Mouse (Mus musculus) liver, adult 2 months (tissue): ENCODE data around the gene Adh6b. TPM values are rescaled to one million over a fixed set of nuclear protein-coding genes. Genes with fewer than 3 reads are reported as not detected.
A peak's percentile ranks its signal among the peaks of the same experiment; 100 is the strongest.

ENCODE experiments used
- DNase-seq: peaks from one replicate; pipeline ENCODE4 v3.0.0-alpha.2; 2011; ENCODE audit warnings: low read depth, low spot score; ENCODE audit errors: extremely low read depth
- H3K27ac ChIP-seq: fragments of 200-500 bp; replicated peaks from 2 replicates; pipeline ENCODE4 v1.5.1; 2012; ENCODE audit warnings: low read depth, mild to moderate bottlenecking, control low read depth, inconsistent platforms, low read length; ENCODE audit not compliant: insufficient read depth
- H3K27me3 ChIP-seq: fragments of 200-500 bp; 2 replicates; pipeline ENCODE4 v1.6.1; 2012; ENCODE audit warnings: mild to moderate bottlenecking, moderate library complexity, low read length, inconsistent platforms; ENCODE audit not compliant: control insufficient read depth, insufficient read depth
- H3K36me3 ChIP-seq: fragments of 200-500 bp; 2 replicates; pipeline ENCODE4 v1.6.1; 2012; ENCODE audit warnings: low read length, inconsistent platforms; ENCODE audit not compliant: control insufficient read depth, insufficient read depth
- H3K4me1 ChIP-seq: fragments of 200-500 bp; 2 replicates; pipeline ENCODE4 v1.6.1; 2011; ENCODE audit warnings: low read length; ENCODE audit not compliant: control insufficient read depth, insufficient read depth
- H3K4me3 ChIP-seq: fragments of 200-500 bp; 2 replicates; pipeline ENCODE4 v1.5.1; 2011; ENCODE audit warnings: low read depth, mild to moderate bottlenecking, control low read depth, low read length, moderate library complexity; ENCODE audit not compliant: insufficient read depth
- H3K79me2 ChIP-seq: fragments of 200-500 bp; 2 replicates; pipeline ENCODE4 v1.6.1; 2012; ENCODE audit warnings: inconsistent platforms, mild to moderate bottlenecking, low read length, moderate library complexity; ENCODE audit not compliant: control insufficient read depth, insufficient read depth
- H3K9ac ChIP-seq: fragments of 200-500 bp; 2 replicates; pipeline ENCODE4 v1.6.1; 2012; ENCODE audit warnings: low read depth, mild to moderate bottlenecking, control low read depth, inconsistent platforms, low read length
- CTCF ChIP-seq: fragments of 200-500 bp; IDR thresholded peaks from 2 replicates; pipeline ENCODE4 v1.5.1; 2011; ENCODE audit warnings: low read depth, low read length, control low read depth
- POLR2A ChIP-seq: fragments of 200-500 bp; IDR thresholded peaks from 2 replicates; pipeline ENCODE4 v1.6.1; 2011; ENCODE audit warnings: low read length, control low read depth; ENCODE audit not compliant: insufficient read depth; ENCODE audit errors: extremely low read depth
- WGBS: fragments of 180-500 bp; shearing (Covaris S2); methylation state at CpG from one replicate; pipeline ENCODE4 v1.1.7; 2018; 5-methylcytosine and 5-hydroxymethylcytosine counted together
- polyA plus RNA-seq: library from polyadenylated mRNA; depleted of rRNA; stranded (reverse); fragments of >200 nt; gene quantifications from 2 replicates; pipeline ENCODE4 v1.2.3, GENCODE M21; 2012
- total RNA-seq: library from RNA; depleted of rRNA; stranded (reverse); fragments of >200 nt; gene quantifications from 2 replicates; pipeline ENCODE4 v1.2.3, GENCODE M21; 2014

Adh6b gene
- total and polyA plus RNA-seq, 2 experiments: 0.06 TPM; not detected in 1

DNA sequence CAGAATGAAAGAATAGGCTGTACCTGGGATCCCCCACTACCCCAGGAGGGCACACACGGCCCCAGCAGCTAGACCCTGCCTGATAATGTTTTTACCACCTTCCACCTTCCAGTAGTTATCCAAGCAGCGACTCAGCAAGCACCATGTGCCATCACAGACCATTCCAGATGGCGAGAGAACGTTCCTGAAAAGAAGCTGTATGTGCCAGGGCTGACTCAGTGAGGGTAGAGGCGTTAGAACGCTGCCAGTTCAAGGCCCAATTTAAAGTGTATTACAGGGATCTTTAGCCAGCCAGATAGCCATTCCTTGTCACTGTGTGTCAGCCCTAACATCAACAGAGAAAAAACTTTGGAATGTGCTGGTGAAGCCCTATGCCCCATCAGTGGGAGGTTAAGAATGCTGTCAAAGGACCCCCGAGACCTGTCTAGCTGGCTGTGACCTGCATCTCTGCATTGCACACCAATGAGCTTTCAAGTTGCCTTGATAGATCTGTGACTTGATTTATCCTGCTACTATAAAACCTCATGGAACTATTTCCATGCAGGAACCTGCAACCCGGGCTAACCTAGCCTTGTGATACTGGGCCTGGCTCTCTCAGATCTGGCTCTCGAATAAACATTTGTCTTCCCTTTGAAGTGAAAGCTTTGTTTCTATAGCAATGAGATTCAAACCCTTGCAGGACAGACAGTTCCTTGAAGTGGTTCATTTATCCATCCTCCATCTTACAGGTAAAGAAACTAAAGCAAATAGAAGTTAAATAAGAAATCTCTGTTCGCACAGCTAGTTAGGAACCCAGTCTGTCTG is 35.9 kb upstream of the Adh6b start:
- peaks cover 12% of the 10 kb centered on the region for H3K4me1 ChIP-seq
- H3K9ac ChIP-seq: no peak overlapping the region
- no peak overlapping the region for H3K4me3 ChIP-seq
- TF ChIP-seq CTCF (no peak), POLR2A (no peak)
- H3K27me3 ChIP-seq: no peaks in the 10 kb centered on the region
- DNase-seq: no peak
- no peaks in the 10 kb centered on the region for H3K36me3 ChIP-seq
- 58% methylated on average over 10 of the region's 10 CpGs for WGBS
- H3K79me2 ChIP-seq: no peaks in the 10 kb centered on the region
- H3K27ac ChIP-seq: no peak overlapping the region

DNA sequence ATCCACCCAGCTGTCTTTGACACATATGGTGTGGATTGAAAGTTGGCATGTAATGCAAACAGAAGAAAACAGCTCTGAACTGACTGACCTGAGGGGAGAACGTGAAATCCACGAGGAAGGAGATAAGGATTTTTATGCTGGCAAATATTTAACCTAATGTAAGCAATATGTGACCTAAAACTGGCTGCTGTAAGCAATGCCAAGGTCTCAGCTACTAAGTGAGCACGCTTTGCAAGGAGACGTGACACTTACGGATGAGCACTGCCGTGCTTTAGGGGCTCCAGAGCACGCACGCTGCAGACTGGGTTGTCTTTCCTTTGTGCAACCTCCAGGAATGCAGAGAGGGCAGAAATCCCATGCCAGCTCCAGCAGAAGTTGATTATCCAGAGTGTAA is 35.3 kb upstream of the Adh6b start:
- peaks cover 12% of the 10 kb centered on the region for H3K4me1 ChIP-seq
- H3K36me3 ChIP-seq: no peaks in the 10 kb centered on the region

DNA sequence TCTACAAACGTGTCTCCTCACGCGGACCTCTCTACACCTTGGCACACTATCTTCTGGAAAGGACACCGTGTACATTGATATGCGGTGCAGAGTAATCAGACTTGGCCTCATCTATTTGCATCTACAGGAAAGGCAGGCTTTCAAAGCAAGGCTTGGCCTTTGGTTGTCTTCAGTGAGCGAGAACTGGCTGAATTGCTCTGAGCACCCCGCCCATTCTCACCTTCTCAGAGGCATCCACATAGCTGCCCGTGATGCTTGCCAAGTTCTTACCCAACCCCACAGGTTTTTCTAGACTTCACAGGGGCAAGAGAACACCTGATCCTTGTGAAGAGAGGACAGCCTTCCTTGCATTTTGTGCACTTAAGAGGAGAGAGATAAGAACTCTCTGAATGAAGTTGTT is 31.7 kb upstream of the Adh6b start:
- Histone ChIP-seq H3K79me2 (no peaks in the 10 kb centered on the region), H3K4me1 (peaks cover 12% of the 10 kb centered on the region), H3K27ac (no peak overlapping the region), H3K4me3 (no peak overlapping the region), H3K36me3 (no peaks in the 10 kb centered on the region), H3K9ac (no peak overlapping the region), H3K27me3 (no peaks in the 10 kb centered on the region)
- WGBS: 71% methylated on average over 8 of the region's 8 CpGs
- DNase-seq: peak; percentile 24
- TF ChIP-seq CTCF (no peak), POLR2A (no peak)

More for the DNA sequence above, 35.3 kb upstream of the Adh6b start:
- TF ChIP-seq POLR2A: no peak
- TF ChIP-seq CTCF: no peak
- DNase-seq: peak; percentile 92
- 7% methylated on average over 8 of the region's 8 CpGs for WGBS
- Histone ChIP-seq H3K79me2 (no peaks in the 10 kb centered on the region), H3K4me3 (no peak overlapping the region; the same call in 1 of the 2 replicates), H3K27ac (no peak overlapping the region), H3K27me3 (no peaks in the 10 kb centered on the region), H3K9ac (peak overlapping the region; percentile 30)

DNA sequence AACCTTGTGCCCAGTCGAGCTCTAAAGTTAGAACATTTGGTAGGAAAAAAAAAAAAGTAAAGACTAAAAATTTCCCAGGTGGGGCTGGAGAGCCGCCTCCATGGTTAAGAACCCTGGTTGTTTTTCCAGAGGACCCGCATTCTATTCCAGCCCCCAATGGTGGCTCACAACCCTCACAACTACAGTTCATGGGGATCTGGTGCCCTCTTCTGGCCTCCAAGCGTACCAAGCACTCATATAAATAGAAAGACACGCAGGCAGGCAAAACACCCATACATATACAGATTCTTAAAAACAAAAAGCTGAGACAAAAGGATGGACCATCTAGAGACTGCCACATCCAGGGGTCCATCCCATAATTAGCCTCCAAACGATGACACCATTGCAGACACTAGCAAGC is 30.6 kb upstream of the Adh6b start:
- H3K9ac ChIP-seq: no peak overlapping the region
- no peaks in the 10 kb centered on the region for H3K79me2 ChIP-seq
- peak; percentile 41 for DNase-seq
- no peaks in the 10 kb centered on the region for H3K27me3 ChIP-seq
- H3K4me3 ChIP-seq: no peak overlapping the region
- peaks cover 5% of the 10 kb centered on the region; the same call in 1 of the 2 replicates for H3K4me1 ChIP-seq
- no peaks in the 10 kb centered on the region for H3K36me3 ChIP-seq
- TF ChIP-seq POLR2A (no peak), CTCF (peak; percentile 64)
- no peak overlapping the region for H3K27ac ChIP-seq
- 87% methylated on average over 6 of the region's 6 CpGs for WGBS

DNA sequence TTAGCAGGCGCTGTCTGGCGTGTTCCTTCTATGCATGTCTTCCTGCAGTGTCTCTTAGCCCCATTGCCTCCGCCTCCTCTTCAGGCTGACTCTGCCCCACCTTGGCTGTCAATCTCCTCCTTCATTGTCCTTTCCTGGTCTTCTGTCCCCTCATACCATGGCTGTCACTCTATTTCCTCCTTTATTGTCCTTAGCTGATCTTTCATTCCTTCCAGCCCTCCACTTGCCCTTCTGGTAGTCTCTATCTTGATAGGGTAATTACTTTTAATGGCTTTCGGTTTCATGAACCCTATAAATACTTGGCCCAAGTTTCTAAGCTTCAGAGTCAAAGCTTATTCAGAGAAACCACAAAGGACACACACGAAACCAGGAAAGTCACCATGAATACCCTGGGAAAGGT is 28.6 kb upstream of the Adh6b start, which contains the start of gene Adh6a:
Adh6a (plus strand) TSS at position 322 of the 400 bp plus-strand sequence.
- Histone ChIP-seq H3K27ac (no peak within 1 kb of the TSS), H3K27me3 (no peaks in the 10 kb centered on the region), H3K36me3 (no peaks in the 10 kb centered on the region), H3K4me1 (no peaks in the 10 kb centered on the region), H3K9ac (no peak within 1 kb of the TSS), H3K4me3 (no peak within 1 kb of the TSS), H3K79me2 (no peaks in the 10 kb centered on the region)
- WGBS: 89% methylated on average over 5 of the region's 5 CpGs
- no peak for TF ChIP-seq CTCF
- no peak for TF ChIP-seq POLR2A
- no peak for DNase-seq

DNA sequence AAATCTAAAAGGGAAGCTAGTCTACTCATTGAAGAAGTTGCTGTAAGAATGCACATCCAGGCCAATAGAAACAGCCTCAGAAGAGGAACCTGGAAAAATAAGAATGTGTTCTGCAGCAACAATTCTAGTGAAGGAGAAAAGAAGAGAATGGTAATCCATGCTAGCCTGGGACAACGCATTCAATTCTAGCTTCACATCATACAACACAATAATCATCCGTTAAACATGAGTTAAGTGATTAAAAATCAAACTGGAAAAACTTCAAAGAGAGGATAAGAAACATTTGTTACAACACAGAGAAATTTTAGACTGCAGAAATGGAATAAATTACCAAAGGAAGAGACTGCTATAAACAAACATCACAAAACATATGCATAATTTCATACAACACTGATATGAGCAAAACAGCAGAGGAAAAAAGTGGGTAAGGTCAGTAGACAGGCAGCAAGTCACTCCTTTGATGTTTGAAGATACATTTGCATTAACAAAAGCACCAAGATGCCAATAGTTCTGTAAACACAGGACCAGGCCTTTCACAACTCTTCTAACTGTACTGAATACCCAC is 24.6 kb upstream of the Adh6b start:
- Histone ChIP-seq H3K27ac (no peak overlapping the region), H3K4me3 (no peak overlapping the region), H3K4me1 (no peaks in the 10 kb centered on the region), H3K79me2 (no peaks in the 10 kb centered on the region), H3K36me3 (no peaks in the 10 kb centered on the region), H3K27me3 (no peaks in the 10 kb centered on the region), H3K9ac (no peak overlapping the region)
- TF ChIP-seq CTCF (no peak), POLR2A (no peak)
- WGBS: 90% methylated on average over 2 of the region's 2 CpGs
- no peak for DNase-seq
